Mouse (Mus musculus): ENCODE results near the gene Scaf11. TPM values are rescaled to one million over a fixed set of nuclear protein-coding genes. Genes with fewer than 3 reads are reported as not detected.

The Scaf11 gene
- polyA plus RNA-seq, 1 experiment from 2014 or later = 33.3 TPM

GRCm38 (mm10) chr15:96473920-96474319 lies 13.3 kb upstream of the Scaf11 start:
- Histone ChIP-seq H3K4me1 (ENCODE audit: control insufficient read depth, low read depth, low read length) (no peaks in the 10 kb centered on the region; the same call in 1 of the 2 replicates), H3K4me3 (ENCODE audit: low read depth, low read length) (no peak overlapping the region), H3K4me2 (ENCODE audit: low read depth, low read length) (no peak overlapping the region), H3K9me3 (replicated peaks; ENCODE audit: control insufficient read depth, low read length) (no peaks in the 10 kb centered on the region), H3K9ac (ENCODE audit: low read depth, low read length) (no peak overlapping the region), H3K36me3 (ENCODE audit: control insufficient read depth, insufficient read depth) (no peaks in the 10 kb centered on the region), H3K27ac (ENCODE audit: low read length) (no peak overlapping the region), H3K27me3 (ENCODE audit: control insufficient read depth, insufficient read depth, low read depth, low read length) (no peaks in the 10 kb centered on the region)
- 80% methylated on average over 15 of the region's 15 CpGs for WGBS (ENCODE audit: insufficient replicate concordance)
- ATAC-seq (ENCODE audit: low read depth) = no peak

GRCm38 (mm10) chr15:96468316-96468715 lies 7.7 kb upstream of the Scaf11 start:
- H3K9ac ChIP-seq (ENCODE audit: low read depth, low read length) = no peak overlapping the region
- WGBS (ENCODE audit: insufficient replicate concordance) = 73% methylated on average over 2 of the region's 2 CpGs
- no peak overlapping the region for H3K4me2 ChIP-seq (ENCODE audit: low read depth, low read length)
- no peak for ATAC-seq (ENCODE audit: low read depth)
- no peaks in the 10 kb centered on the region for H3K4me1 ChIP-seq (ENCODE audit: control insufficient read depth, low read depth, low read length)
- no peak overlapping the region for H3K4me3 ChIP-seq (ENCODE audit: low read depth, low read length)
- no peaks in the 10 kb centered on the region for H3K9me3 ChIP-seq (replicated peaks; ENCODE audit: control insufficient read depth, low read length)
- no peaks in the 10 kb centered on the region for H3K27me3 ChIP-seq (ENCODE audit: control insufficient read depth, insufficient read depth, low read depth, low read length)
- H3K36me3 ChIP-seq (ENCODE audit: control insufficient read depth, insufficient read depth) = no peaks in the 10 kb centered on the region
- no peak overlapping the region for H3K27ac ChIP-seq (ENCODE audit: low read length)

- Histone ChIP-seq H3K4me2 (ENCODE audit: low read depth, low read length) (no peak overlapping the region), H3K9ac (ENCODE audit: low read depth, low read length) (no peak overlapping the region), H3K27me3 (ENCODE audit: control insufficient read depth, insufficient read depth, low read depth, low read length) (no peaks in the 10 kb centered on the region), H3K4me1 (ENCODE audit: control insufficient read depth, low read depth, low read length) (peaks cover 1% of the 10 kb centered on the region; the same call in 1 of the 2 replicates), H3K9me3 (replicated peaks; ENCODE audit: control insufficient read depth, low read length) (no peaks in the 10 kb centered on the region), H3K36me3 (ENCODE audit: control insufficient read depth, insufficient read depth) (no peaks in the 10 kb centered on the region), H3K27ac (ENCODE audit: low read length) (no peak overlapping the region), H3K4me3 (ENCODE audit: low read depth, low read length) (no peak overlapping the region)
- WGBS (ENCODE audit: insufficient replicate concordance) = 57% methylated on average over 5 of the region's 5 CpGs
- ATAC-seq (ENCODE audit: low read depth) = no peak
Measured at GRCm38 (mm10) chr15:96467844-96468243, 7.2 kb upstream of the Scaf11 start.

GRCm38 (mm10) chr15:96466362-96466903 lies 5.8 kb upstream of the Scaf11 start:
- H3K4me3 ChIP-seq (ENCODE audit: low read depth, low read length) = no peak overlapping the region
- H3K27me3 ChIP-seq (ENCODE audit: control insufficient read depth, insufficient read depth, low read depth, low read length) = no peaks in the 10 kb centered on the region
- 61% methylated on average over 13 of the region's 13 CpGs for WGBS (ENCODE audit: insufficient replicate concordance)
- no peaks in the 10 kb centered on the region for H3K36me3 ChIP-seq (ENCODE audit: control insufficient read depth, insufficient read depth)
- no peaks in the 10 kb centered on the region for H3K9me3 ChIP-seq (replicated peaks; ENCODE audit: control insufficient read depth, low read length)
- H3K9ac ChIP-seq (ENCODE audit: low read depth, low read length) = no peak overlapping the region
- H3K27ac ChIP-seq (ENCODE audit: low read length) = no peak overlapping the region
- H3K4me1 ChIP-seq (ENCODE audit: control insufficient read depth, low read depth, low read length) = peaks cover 12% of the 10 kb centered on the region
- H3K4me2 ChIP-seq (ENCODE audit: low read depth, low read length) = no peak overlapping the region
- ATAC-seq (ENCODE audit: low read depth) = no peak

GRCm38 (mm10) chr15:96465076-96465475 lies 4.4 kb upstream of the Scaf11 start:
- no peak for ATAC-seq (ENCODE audit: low read depth)
- Histone ChIP-seq H3K36me3 (ENCODE audit: control insufficient read depth, insufficient read depth) (no peaks in the 10 kb centered on the region), H3K4me1 (ENCODE audit: control insufficient read depth, low read depth, low read length) (peaks cover 12% of the 10 kb centered on the region), H3K9ac (ENCODE audit: low read depth, low read length) (no peak overlapping the region), H3K9me3 (replicated peaks; ENCODE audit: control insufficient read depth, low read length) (no peaks in the 10 kb centered on the region), H3K27me3 (ENCODE audit: control insufficient read depth, insufficient read depth, low read depth, low read length) (no peaks in the 10 kb centered on the region), H3K4me3 (ENCODE audit: low read depth, low read length) (no peak overlapping the region), H3K27ac (ENCODE audit: low read length) (no peak overlapping the region), H3K4me2 (ENCODE audit: low read depth, low read length) (no peak overlapping the region)
- 77% methylated on average over 11 of the region's 11 CpGs for WGBS (ENCODE audit: insufficient replicate concordance)

GRCm38 (mm10) chr15:96463821-96464220 lies 3.2 kb upstream of the Scaf11 start:
- Histone ChIP-seq H3K27ac (ENCODE audit: low read length) (no peak overlapping the region), H3K9me3 (replicated peaks; ENCODE audit: control insufficient read depth, low read length) (no peaks in the 10 kb centered on the region), H3K36me3 (ENCODE audit: control insufficient read depth, insufficient read depth) (no peaks in the 10 kb centered on the region), H3K4me1 (ENCODE audit: control insufficient read depth, low read depth, low read length) (peaks cover 14% of the 10 kb centered on the region), H3K9ac (ENCODE audit: low read depth, low read length) (no peak overlapping the region), H3K27me3 (ENCODE audit: control insufficient read depth, insufficient read depth, low read depth, low read length) (no peaks in the 10 kb centered on the region), H3K4me3 (ENCODE audit: low read depth, low read length) (no peak overlapping the region), H3K4me2 (ENCODE audit: low read depth, low read length) (no peak overlapping the region)
- no peak for ATAC-seq (ENCODE audit: low read depth)
- 88% methylated on average over 15 of the region's 15 CpGs for WGBS (ENCODE audit: insufficient replicate concordance)

- Histone ChIP-seq H3K27me3 (ENCODE audit: control insufficient read depth, insufficient read depth, low read depth, low read length) (no peaks in the 10 kb centered on the region), H3K36me3 (ENCODE audit: control insufficient read depth, insufficient read depth) (peaks cover 2% of the 10 kb centered on the region; the same call in 1 of the 2 replicates), H3K9ac (ENCODE audit: low read depth, low read length) (peak overlapping the region; percentile 25), H3K4me2 (ENCODE audit: low read depth, low read length) (peak overlapping the region; percentile 91; the same call in 1 of the 2 replicates), H3K4me3 (ENCODE audit: low read depth, low read length) (no peak overlapping the region), H3K9me3 (replicated peaks; ENCODE audit: control insufficient read depth, low read length) (no peaks in the 10 kb centered on the region), H3K4me1 (ENCODE audit: control insufficient read depth, low read depth, low read length) (peaks cover 26% of the 10 kb centered on the region), H3K27ac (ENCODE audit: low read length) (peak overlapping the region; percentile 21; the same call in 1 of the 2 replicates)
- 74% methylated on average over 3 of the region's 3 CpGs for WGBS (ENCODE audit: insufficient replicate concordance)
- ATAC-seq (ENCODE audit: low read depth) = no peak
Measured at GRCm38 (mm10) chr15:96462611-96463010, 2.0 kb upstream of the Scaf11 start.

GRCm38 (mm10) chr15:96461541-96462512 lies 1.2 kb upstream of the Scaf11 start:
- ATAC-seq (ENCODE audit: low read depth) = no peak
- H3K9ac ChIP-seq (ENCODE audit: low read depth, low read length) = peak overlapping the region; percentile 78
- peak overlapping the region; percentile 91 for H3K4me2 ChIP-seq (ENCODE audit: low read depth, low read length)
- no peaks in the 10 kb centered on the region for H3K27me3 ChIP-seq (ENCODE audit: control insufficient read depth, insufficient read depth, low read depth, low read length)
- peaks cover 2% of the 10 kb centered on the region; the same call in 1 of the 2 replicates for H3K36me3 ChIP-seq (ENCODE audit: control insufficient read depth, insufficient read depth)
- peak overlapping the region; percentile 88 for H3K27ac ChIP-seq (ENCODE audit: low read length)
- WGBS (ENCODE audit: insufficient replicate concordance) = 8% methylated on average over 22 of the region's 22 CpGs
- H3K4me3 ChIP-seq (ENCODE audit: low read depth, low read length) = peak overlapping the region; percentile 96
- H3K9me3 ChIP-seq (replicated peaks; ENCODE audit: control insufficient read depth, low read length) = no peaks in the 10 kb centered on the region
- H3K4me1 ChIP-seq (ENCODE audit: control insufficient read depth, low read depth, low read length) = peaks cover 32% of the 10 kb centered on the region

GRCm38 (mm10) chr15:96460451-96460729 lies 253 bp downstream of the Scaf11 start:
- Histone ChIP-seq H3K4me3 (ENCODE audit: low read depth, low read length) (peak overlapping the region; percentile 96), H3K9ac (ENCODE audit: low read depth, low read length) (peak overlapping the region; percentile 100), H3K27ac (ENCODE audit: low read length) (peak overlapping the region; percentile 100), H3K4me1 (ENCODE audit: control insufficient read depth, low read depth, low read length) (peaks cover 44% of the 10 kb centered on the region), H3K27me3 (ENCODE audit: control insufficient read depth, insufficient read depth, low read depth, low read length) (no peaks in the 10 kb centered on the region), H3K9me3 (replicated peaks; ENCODE audit: control insufficient read depth, low read length) (no peaks in the 10 kb centered on the region), H3K36me3 (ENCODE audit: control insufficient read depth, insufficient read depth) (peaks cover 2% of the 10 kb centered on the region; the same call in 1 of the 2 replicates), H3K4me2 (ENCODE audit: low read depth, low read length) (peak overlapping the region; percentile 65)
- no peak for ATAC-seq (ENCODE audit: low read depth)
- 0% methylated on average over 34 of the region's 50 CpGs for WGBS (ENCODE audit: insufficient replicate concordance)

Data from liver, embryonic 16.5 days (tissue).